Mouse (Mus musculus): ENCODE results near the gene Mrpl28. TPM values are rescaled to one million over a fixed set of nuclear protein-coding genes. Genes with fewer than 3 reads are reported as not detected.

The Mrpl28 gene
- polyA plus RNA-seq, 1 experiment = 135 TPM

Other genes starting within 250 kb of the Mrpl28 start
- 47.5 and 52.1 TPM in 2 replicates for gene Mettl26, start 248.4 kb upstream of the Mrpl28 start, polyA plus RNA-seq (2012; ENCODE audit: insufficient read depth, insufficient read length, missing spikeins)
- not detected in 2 replicates for gene Wfikkn1, start 242.6 kb upstream of the Mrpl28 start, polyA plus RNA-seq (2012; ENCODE audit: insufficient read depth, insufficient read length, missing spikeins)
- gene Rab40c, start 203.8 kb upstream of the Mrpl28 start, polyA plus RNA-seq (2012; ENCODE audit: insufficient read depth, insufficient read length, missing spikeins) = 6.3 and 7.0 TPM in 2 replicates
- 65.6 and 109 TPM in 2 replicates for gene Pigq, start 178.6 kb upstream of the Mrpl28 start, polyA plus RNA-seq (2012; ENCODE audit: insufficient read depth, insufficient read length, missing spikeins)
- not detected in 2 replicates for gene Nhlrc4, start 178.5 kb upstream of the Mrpl28 start, polyA plus RNA-seq (2012; ENCODE audit: insufficient read depth, insufficient read length, missing spikeins)
- gene A930017K11Rik, start 170.9 kb upstream of the Mrpl28 start, polyA plus RNA-seq (2012; ENCODE audit: insufficient read depth, insufficient read length, missing spikeins) = not detected in 2 replicates
- 4.7 and 5.6 TPM in 2 replicates for gene Capn15, start 137.7 kb upstream of the Mrpl28 start, polyA plus RNA-seq (2012; ENCODE audit: insufficient read depth, insufficient read length, missing spikeins)
- 5.3 and 5.7 TPM in 2 replicates for gene Rab11fip3, start 53.9 kb upstream of the Mrpl28 start, polyA plus RNA-seq (2012; ENCODE audit: insufficient read depth, insufficient read length, missing spikeins)
- gene Decr2, start 33.2 kb upstream of the Mrpl28 start, polyA plus RNA-seq (2012; ENCODE audit: insufficient read depth, insufficient read length, missing spikeins) = 48.4 and 53.1 TPM in 2 replicates
- gene Nme4, start 27.9 kb upstream of the Mrpl28 start, polyA plus RNA-seq (2012; ENCODE audit: insufficient read depth, insufficient read length, missing spikeins) = 1.9 and 5.5 TPM in 2 replicates
- gene Tmem8, start 10.2 kb upstream of the Mrpl28 start, polyA plus RNA-seq (2012; ENCODE audit: insufficient read depth, insufficient read length, missing spikeins) = 3.0 and 5.1 TPM in 2 replicates
- gene Axin1, start 15.2 kb downstream of the Mrpl28 start, polyA plus RNA-seq (2012; ENCODE audit: insufficient read depth, insufficient read length, missing spikeins) = 10.5 and 10.9 TPM in 2 replicates
- not detected in 2 replicates for gene Pdia2, start 75.6 kb downstream of the Mrpl28 start, polyA plus RNA-seq (2012; ENCODE audit: insufficient read depth, insufficient read length, missing spikeins)
- not detected in 2 replicates for gene Rgs11, start 79.5 kb downstream of the Mrpl28 start, polyA plus RNA-seq (2012; ENCODE audit: insufficient read depth, insufficient read length, missing spikeins)
- 3.1 and 7.4 TPM in 2 replicates for gene Arhgdig, start 84.3 kb downstream of the Mrpl28 start, polyA plus RNA-seq (2012; ENCODE audit: insufficient read depth, insufficient read length, missing spikeins)
- gene Fam234a, start 120.7 kb downstream of the Mrpl28 start, polyA plus RNA-seq (2012; ENCODE audit: insufficient read depth, insufficient read length, missing spikeins) = 42.0 and 48.6 TPM in 2 replicates
- 10.7 and 23.5 TPM in 2 replicates for gene Luc7l, start 129.4 kb downstream of the Mrpl28 start, polyA plus RNA-seq (2012; ENCODE audit: insufficient read depth, insufficient read length, missing spikeins)